Mouse (Mus musculus): ENCODE results near the gene Col4a3bp.

Col4a3bp gene

GRCm38 (mm10) chr13:96538103-96538502, 4.3 kb upstream of the Col4a3bp start:
- no peak for DNase-seq (ENCODE audit: extremely low read depth, low read depth, low spot score)

GRCm38 (mm10) chr13:96541381-96541780, 1.0 kb upstream of the Col4a3bp start:
- no peak for DNase-seq (ENCODE audit: extremely low read depth, low read depth, low spot score)

GRCm38 (mm10) chr13:96542901-96543891, 778 bp downstream of the Col4a3bp start:
- DNase-seq (ENCODE audit: extremely low read depth, low read depth, low spot score) = no peak

GRCm38 (mm10) chr13:96544506-96544905, 2.1 kb downstream of the Col4a3bp start:
- no peak for DNase-seq (ENCODE audit: extremely low read depth, low read depth, low spot score)

- no peak for DNase-seq (ENCODE audit: extremely low read depth, low read depth, low spot score)
Measured at GRCm38 (mm10) chr13:96547250-96547649, 4.8 kb downstream of the Col4a3bp start.

- no peak for DNase-seq (ENCODE audit: extremely low read depth, low read depth, low spot score)
Measured at GRCm38 (mm10) chr13:96547941-96548340, 5.5 kb downstream of the Col4a3bp start.

- no peak for DNase-seq (ENCODE audit: extremely low read depth, low read depth, low spot score)
Measured at GRCm38 (mm10) chr13:96555099-96555498, 12.7 kb downstream of the Col4a3bp start.

- DNase-seq (ENCODE audit: extremely low read depth, low read depth, low spot score) = no peak
Measured at GRCm38 (mm10) chr13:96567977-96568376, 25.6 kb downstream of the Col4a3bp start.

GRCm38 (mm10) chr13:96570313-96571015, 28.0 kb downstream of the Col4a3bp start:
- no peak for DNase-seq (ENCODE audit: extremely low read depth, low read depth, low spot score)

GRCm38 (mm10) chr13:96571016-96571361, 28.6 kb downstream of the Col4a3bp start:
- no peak for DNase-seq (ENCODE audit: extremely low read depth, low read depth, low spot score)

- DNase-seq (ENCODE audit: extremely low read depth, low read depth, low spot score) = peak; percentile 95
Measured at GRCm38 (mm10) chr13:96574170-96574569, 31.8 kb downstream of the Col4a3bp start.

- no peak for DNase-seq (ENCODE audit: extremely low read depth, low read depth, low spot score)
Measured at GRCm38 (mm10) chr13:96579104-96579503, 36.7 kb downstream of the Col4a3bp start.

GRCm38 (mm10) chr13:96579979-96580378, 37.6 kb downstream of the Col4a3bp start:
- DNase-seq (ENCODE audit: extremely low read depth, low read depth, low spot score) = no peak

- no peak for DNase-seq (ENCODE audit: extremely low read depth, low read depth, low spot score)
Measured at GRCm38 (mm10) chr13:96584201-96584600, 41.8 kb downstream of the Col4a3bp start.

GRCm38 (mm10) chr13:96586540-96586939, 44.1 kb downstream of the Col4a3bp start:
- no peak for DNase-seq (ENCODE audit: extremely low read depth, low read depth, low spot score)

- DNase-seq (ENCODE audit: extremely low read depth, low read depth, low spot score) = no peak
Measured at GRCm38 (mm10) chr13:96588642-96589041, 46.2 kb downstream of the Col4a3bp start.

GRCm38 (mm10) chr13:96593621-96594020, 51.2 kb downstream of the Col4a3bp start:
- DNase-seq (ENCODE audit: extremely low read depth, low read depth, low spot score) = no peak

- DNase-seq (ENCODE audit: extremely low read depth, low read depth, low spot score) = no peak
Measured at GRCm38 (mm10) chr13:96594070-96594469, 51.7 kb downstream of the Col4a3bp start.

GRCm38 (mm10) chr13:96599182-96599581, 56.8 kb downstream of the Col4a3bp start:
- no peak for DNase-seq (ENCODE audit: extremely low read depth, low read depth, low spot score)

GRCm38 (mm10) chr13:96604242-96604641, 61.8 kb downstream of the Col4a3bp start:
- no peak for DNase-seq (ENCODE audit: extremely low read depth, low read depth, low spot score)

GRCm38 (mm10) chr13:96614615-96615014, 72.2 kb downstream of the Col4a3bp start:
- no peak for DNase-seq (ENCODE audit: extremely low read depth, low read depth, low spot score)

- no peak for DNase-seq (ENCODE audit: extremely low read depth, low read depth, low spot score)
Measured at GRCm38 (mm10) chr13:96620891-96621290, 78.5 kb downstream of the Col4a3bp start.
